Mouse (Mus musculus) left cerebral cortex, postnatal 4 days (tissue): Measurements from ENCODE around the gene Gnai3. TPM values are rescaled to one million over a fixed set of nuclear protein-coding genes. Genes with fewer than 3 reads are reported as not detected.

Source experiments
- DNase-seq: peaks from one replicate; pipeline ENCODE4 v3.0.0-alpha.2; 2022
- intact Hi-C: fragments of 180-260 bp; cut with DNase I; formaldehyde crosslinking; loops from one replicate; pipeline ENCODE4 v1.15.1; 2025
- total RNA-seq, 2 experiments: library from RNA; stranded (reverse); gene quantifications; 2 replicates each; pipeline ENCODE4 v1.2.3; 2021

Gnai3 gene
- total RNA-seq, 2 experiments from 2014 or later, result 88.6 to 90.4 TPM

DNA sequence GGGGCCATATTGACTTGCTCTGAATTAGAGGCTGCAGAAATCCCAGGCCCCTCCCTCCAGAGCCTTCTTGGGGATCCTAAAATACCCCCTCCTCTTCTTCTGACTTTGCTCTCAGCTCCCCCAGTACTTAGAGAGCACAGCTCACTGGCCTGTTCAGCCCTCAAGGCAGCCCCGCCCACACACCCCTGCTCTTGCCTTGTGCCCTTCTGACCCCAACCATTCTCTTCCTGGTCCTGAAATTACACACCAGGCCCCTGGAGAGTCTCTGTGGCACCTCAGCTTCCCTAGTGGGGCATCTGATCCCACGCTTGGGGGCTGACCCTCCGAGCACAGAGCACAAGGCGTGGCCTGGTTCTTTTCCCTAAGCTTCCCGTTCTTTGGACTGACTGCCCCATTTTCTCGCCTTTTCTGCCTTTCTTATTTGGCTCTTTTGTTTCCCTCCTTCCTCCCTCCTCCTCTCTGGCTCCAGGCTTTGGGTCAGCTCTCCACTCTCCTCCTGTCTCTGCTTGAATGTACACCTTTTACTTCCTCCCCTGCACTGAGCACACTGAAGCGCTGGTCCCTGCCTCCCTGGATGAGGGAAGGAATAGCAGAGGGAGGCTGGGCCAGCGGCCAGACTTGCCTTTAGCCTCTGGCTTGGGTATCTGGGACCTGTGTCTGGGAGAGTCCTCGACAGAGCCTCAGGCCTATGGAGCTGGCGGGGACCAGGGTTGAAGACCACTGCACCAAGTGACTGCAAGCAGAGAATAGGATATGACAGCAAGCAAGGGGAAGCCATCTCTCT is 19.8 kb upstream of the Gnai3 start:
- DNase-seq, result peak; percentile 43
- intact Hi-C loops, result loop anchor here (5.0 to 10.0 kb wide), 4 partner anchors 37 to 399 kb away; partner anchors contain the start of genes Cyb561d1, Psrc1, Sort1 and Tmem167b

DNA sequence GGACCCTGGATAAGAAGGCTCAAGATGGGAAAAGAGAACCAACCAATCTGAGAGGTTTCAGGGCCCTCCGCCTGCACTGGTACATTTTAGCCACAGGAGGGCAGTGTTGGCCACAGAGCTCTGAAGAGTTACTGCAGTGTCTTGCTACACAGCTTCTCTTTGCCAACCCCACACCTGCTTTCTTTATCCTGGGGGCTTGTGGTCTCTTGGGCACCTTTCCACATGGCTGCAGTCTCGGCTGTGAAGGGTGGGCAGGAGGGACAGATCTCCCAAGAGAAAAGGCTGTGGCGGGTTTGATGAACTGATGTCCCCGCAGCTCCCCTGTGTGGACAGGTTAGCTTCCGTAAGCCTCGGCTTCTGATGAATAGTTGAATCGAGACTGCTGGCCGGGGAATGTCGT is 18.9 kb upstream of the Gnai3 start:
- intact Hi-C loops, result loop anchor here (5.0 to 10.0 kb wide), 4 partner anchors 37 to 400 kb away; partner anchors contain the start of genes Cyb561d1, Psrc1, Sort1 and Tmem167b
- peak; percentile 86 for DNase-seq

DNA sequence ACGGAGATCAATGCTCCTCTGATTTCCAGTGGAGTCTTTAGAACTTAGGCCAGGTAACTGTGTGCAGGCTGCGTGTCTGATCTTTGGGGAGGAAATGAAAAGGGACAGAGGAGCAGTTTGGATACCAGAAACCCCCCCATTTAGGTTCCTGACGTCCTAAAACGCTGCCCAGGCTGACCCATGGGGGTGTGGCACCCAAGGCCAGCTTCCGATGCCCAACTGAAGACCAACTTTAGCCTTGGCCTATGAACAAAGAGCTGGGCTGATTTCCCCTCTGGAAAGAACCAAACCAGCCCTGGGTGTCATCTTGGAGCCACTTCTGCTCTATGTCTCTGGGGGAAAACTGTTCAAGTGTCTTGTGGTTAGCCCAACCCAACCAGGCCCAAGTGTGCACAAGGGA is 18.1 kb upstream of the Gnai3 start:
- no peak for DNase-seq
- intact Hi-C loops, result loop anchor here (10.0 kb wide), 3 partner anchors 121 to 401 kb away; partner anchors contain the start of genes Psrc1, Sort1 and Tmem167b

DNA sequence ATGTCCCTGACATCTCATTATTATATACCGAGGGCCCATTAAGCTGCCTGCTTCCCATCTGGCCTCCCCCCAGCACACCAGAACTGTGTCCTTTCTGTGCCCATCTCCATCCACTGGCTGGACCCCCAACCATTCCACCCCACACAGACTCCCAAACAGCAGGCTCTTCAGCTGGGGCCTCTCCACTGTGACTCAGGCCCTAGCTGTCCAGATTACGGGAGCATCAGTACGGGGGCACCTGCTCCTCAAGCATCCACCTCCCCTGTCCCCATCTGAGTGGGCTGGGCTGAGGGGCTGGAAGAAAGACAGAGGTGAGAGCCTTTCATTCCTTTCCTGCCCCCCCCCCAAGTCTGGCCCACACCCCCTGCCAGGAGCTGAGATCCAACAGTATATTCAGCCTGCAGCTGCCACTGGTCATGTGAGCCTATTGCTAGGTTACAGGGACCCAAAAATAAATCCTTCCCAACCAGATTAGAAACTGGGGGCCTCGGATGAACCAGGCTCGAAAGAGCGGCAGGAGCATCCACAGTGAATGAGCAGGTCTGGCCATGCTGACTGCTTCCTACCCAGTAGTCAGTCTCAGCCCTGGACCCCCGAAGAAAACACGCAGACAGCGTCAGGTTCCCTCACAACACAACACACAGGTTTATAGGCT is 12.6 kb upstream of the Gnai3 start:
- intact Hi-C loops, result no loop called here
- no peak for DNase-seq

DNA sequence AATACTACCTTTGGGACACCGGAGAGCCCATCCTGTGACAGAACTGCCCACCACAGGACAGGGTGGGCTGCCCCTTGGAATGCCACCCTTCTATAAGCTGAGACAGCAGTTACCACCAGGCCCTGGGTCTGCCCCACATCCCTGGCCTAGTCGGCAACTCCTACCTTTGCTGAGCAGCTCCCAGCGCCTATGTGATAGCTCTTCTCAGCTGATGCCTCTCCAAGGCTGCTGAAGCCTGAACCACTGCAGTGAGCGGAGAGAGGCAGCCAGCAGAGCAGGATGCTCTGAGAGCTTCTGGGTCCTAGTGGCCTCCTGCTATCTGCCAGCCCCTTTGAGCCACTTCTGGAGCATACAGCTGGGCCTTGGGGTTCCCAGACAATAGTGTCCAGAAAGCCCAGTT is 8.7 kb upstream of the Gnai3 start, which contains the start of gene Gpr61:
TSS of gene Gpr61 (minus strand) at position 227 of the 400 bp plus-strand sequence.
- intact Hi-C loops, result no loop called here

DNA sequence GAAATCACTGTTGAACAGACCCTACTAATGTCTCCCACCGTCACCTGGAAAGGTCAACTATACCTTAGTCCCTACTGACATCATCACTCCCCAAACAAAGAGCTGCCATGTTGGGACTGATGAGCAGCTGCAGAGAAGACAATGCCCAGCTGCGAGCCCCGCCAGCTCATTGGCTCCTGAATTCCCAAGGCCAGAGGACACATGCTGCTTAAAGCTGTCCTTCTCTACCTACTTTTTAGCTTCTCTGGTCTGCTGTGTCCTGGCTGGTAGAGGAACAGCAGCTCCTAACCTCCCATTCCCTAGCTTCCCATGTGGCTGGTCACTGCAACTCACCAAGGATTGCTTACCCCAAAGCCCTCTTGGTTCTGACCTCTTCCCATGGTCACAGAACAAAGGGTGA is 6.3 kb upstream of the Gnai3 start:
- intact Hi-C loops, result no loop called here
- DNase-seq, result no peak

More for the DNA sequence above, 8.7 kb upstream of the Gnai3 start, which contains the start of gene Gpr61:
- no peak for DNase-seq

DNA sequence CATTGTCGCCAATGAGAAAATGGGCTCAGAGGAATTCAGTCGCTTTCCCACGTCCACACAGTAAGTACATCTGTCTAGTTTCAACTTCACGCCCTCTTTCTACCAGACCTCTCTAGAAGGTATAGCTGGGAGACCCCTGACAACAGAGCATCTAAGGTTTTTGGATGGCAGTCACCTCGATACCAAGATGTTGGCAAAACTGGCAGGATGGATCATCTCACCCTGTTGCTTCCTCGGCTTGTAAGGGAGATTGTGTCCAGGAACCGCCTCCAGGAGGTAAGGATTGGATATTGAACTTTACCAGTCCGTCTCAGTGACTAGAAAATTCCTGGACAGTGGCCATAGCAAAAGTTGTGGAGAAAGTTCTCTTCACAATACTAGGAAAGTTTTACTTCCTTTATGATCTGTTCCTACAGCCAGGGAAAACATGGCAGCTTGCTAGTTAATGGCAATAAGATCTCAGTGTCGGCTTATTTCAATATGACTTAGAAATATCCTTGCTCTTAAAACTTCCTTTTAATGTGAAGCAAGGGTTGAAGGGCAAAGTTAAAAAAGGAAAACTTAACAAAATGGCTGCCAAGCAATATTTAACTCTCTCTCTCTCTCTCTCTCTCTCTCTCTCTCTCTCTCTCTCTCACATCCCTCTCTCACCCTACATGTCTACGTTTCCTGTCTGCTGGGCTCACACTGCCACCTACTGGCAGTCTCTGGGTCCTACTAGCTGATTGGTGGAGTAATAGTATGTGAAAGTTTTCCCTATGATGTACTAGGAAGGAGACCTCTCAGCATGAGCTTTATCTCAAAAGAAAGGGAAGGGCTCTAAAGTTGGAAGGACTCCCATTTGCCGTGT is 1.7 kb upstream of the Gnai3 start:
- intact Hi-C loops, result loop anchor here (5.0 kb wide), 2 partner anchors 75 to 280 kb away; no protein-coding TSS in a partner anchor
- DNase-seq, result peak; percentile 89

DNA sequence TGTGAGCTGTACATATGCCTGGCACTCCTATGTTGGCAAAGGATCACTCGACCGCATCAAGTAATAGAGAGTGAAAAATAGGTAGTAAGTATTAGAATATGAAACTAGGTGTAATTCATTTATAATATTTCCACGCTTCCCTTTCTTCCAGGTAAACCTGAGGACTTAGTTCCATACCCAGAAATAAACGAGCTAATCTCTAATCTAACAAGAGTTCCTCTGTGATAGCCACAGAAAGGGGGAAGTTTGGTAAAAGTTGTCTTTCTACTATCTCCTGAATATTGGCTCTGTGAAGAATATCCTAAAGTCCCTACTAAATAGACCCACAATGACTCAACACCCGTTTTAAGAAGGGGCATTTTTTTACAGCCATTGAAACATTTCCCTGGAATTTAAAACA is 725 bp upstream of the Gnai3 start:
- DNase-seq, result no peak
- intact Hi-C loops, result loop anchor here (5.0 kb wide), 2 partner anchors 74 to 279 kb away; no protein-coding TSS in a partner anchor

DNA sequence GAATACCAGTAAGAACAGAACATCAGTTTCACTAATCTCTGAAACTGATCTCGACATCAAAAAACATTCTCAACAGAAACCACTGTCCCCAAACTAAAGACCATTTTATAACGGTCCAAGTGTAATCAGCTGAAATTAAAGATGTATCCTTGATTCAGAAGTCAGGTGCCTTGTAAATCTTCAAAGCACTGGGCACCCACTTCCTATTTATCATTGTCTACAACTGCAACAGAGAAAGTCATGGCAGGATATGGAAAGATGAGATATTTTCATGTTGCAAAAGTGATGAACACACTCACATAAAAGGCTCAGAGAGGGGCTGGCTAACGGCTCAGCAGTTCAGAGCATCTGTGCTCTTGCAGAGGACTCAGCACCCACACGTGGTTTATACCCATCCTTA is 5.2 kb downstream of the Gnai3 start:
- DNase-seq, result no peak
- intact Hi-C loops, result no loop called here

DNA sequence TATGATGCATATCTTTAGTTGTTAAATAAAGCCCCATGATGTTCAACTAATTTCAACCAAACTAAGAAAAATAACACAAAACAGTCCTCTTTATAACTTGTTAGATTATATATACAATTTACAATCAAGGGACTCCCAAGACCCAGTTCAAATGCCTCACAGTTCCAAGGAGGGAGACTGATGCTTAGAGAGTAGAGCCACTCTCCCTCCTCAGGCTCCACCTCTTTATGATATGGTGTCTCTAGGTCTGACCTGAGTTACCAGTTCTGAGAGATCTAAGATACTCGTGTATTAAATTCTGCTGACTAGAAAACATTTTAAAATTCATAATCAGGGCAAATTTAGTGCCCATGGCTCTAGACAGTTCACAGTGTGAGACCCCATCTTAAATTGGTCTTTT is 6.8 kb downstream of the Gnai3 start:
- DNase-seq, result no peak
- intact Hi-C loops, result no loop called here

DNA sequence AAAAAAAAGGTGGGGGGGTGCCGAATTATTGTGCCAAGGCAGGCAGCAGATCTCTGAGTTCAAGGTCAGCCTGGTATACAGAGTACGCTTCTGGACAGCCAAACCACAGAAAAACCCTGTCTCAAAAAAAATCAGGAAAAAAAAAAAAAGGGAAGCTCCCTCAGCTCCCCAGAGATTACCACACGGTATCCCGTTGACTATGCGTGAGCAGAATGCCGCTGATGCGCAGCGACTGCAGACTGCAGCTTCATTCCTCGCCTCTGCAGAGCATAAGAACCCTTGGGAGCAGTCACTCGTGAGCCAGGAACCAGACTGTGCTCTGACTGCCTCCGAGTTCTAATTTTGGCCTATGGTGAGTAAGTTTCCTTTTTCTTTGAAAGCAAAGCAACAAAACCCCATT is 11.2 kb downstream of the Gnai3 start:
- no peak for DNase-seq
- intact Hi-C loops, result no loop called here

DNA sequence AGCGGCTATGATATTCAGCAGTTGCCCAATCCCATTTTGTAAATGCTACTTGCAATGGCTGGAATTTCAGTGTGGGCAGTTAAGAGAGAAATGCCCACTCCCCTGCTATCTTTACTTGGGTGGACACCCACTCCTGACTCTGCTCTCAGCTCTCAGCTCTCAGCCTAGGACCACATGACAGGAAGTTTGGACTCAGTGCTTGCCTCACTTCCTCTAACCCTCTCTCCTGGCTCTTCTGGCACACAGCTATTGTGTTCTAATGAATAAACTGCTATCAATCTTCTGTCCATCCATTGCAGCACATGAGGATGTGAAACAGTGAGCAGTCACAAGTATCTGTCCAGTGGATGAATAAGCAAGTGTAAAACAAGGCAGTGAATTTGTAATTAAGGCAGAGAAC is 13.5 kb downstream of the Gnai3 start:
- no peak for DNase-seq
- intact Hi-C loops, result no loop called here

DNA sequence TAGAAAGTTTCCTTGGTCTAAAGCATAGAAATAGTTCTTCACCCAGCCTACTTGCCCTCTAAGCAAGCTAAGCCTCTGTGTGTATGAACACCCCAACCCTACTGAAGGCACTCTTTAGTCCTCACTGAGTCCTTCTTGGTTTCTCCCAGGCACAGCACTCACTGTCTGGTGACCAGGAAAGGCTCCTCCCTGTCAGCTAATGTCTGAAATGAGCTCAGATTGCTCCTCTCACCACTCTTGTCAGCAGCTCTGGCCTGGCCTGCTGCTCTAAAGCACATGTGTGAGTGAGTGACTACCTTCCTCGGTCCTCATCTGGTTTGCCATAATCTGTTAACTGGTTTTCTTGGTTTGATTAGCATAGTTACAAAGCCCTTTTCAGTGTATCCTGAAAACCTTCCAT is 14.1 kb downstream of the Gnai3 start:
- intact Hi-C loops, result no loop called here
- DNase-seq, result no peak

DNA sequence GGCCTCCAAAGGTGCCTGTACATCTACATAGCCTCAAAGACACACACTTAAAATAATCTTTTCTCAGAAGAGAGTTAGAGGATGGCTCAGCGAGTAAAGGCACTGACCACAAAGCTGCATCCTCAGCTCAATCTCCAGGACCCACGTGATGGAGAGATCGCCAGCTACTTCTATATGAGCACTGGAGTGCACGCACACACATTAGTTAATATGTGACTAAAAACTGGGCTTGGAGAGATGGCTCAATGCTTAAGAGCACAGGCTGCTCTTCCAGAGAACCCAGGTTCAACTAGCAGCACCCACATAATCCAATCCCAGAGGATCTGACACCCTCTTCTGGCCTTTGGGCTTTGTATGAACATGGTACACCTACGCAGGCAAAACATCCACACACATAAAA is 14.7 kb downstream of the Gnai3 start:
- intact Hi-C loops, result no loop called here
- DNase-seq, result no peak

DNA sequence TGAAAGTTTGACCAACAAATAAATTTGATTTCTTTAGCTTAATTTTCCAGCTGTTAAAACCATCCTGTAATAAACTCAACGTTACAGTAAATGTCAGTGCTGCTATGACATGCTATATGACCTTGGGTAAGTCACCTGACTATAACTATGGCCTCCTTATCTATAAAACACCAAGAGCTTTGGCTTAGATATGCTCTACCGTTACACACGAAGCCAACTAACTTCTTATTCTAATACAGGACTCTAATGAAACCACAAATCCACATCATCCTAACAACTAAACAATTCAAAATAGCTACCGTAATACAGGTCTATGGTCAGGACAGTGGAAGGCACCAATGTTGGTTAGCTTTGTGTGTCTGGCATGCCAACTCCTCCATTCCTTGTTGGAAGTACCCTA is 16.1 kb downstream of the Gnai3 start:
- DNase-seq, result no peak
- intact Hi-C loops, result no loop called here

DNA sequence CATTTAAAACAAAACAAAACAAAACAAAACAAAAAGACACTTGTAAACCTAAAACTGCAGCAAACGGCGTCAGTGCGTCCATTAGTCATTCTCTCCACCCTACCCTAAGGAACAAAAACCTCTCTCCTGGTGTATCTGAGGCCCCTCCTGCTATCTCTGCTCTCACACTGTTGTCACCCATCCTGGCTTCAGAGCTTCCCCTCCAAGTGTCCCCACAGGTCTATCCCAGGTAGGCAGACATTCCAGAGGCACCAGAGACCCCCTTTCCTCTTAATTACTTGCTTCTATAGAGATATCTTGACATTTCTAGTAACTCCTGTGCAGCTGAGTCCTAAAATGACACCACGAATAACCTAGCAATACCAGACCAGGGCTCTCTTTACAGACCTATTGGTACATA is 16.6 kb downstream of the Gnai3 start:
- DNase-seq, result no peak
- intact Hi-C loops, result no loop called here

DNA sequence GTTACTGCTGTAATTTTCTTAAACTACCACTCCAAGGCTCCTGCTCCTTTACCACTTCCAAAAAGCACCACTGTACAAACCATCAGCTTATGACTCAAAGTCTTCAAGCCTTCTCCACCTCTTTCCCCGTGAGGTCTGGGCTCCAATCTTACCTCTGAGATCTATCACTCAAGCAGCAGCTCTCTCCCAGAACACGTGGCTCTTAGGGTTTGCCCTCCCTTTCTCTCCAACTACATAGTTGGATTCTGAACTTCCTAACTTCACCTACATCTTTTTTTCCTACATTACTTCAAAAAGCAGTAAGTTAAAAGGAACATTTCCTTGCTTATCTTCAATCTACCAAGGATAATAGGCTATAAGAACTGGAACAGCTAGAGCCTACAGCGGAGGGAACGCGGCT is 17.4 kb downstream of the Gnai3 start:
- intact Hi-C loops, result no loop called here
- DNase-seq, result no peak

DNA sequence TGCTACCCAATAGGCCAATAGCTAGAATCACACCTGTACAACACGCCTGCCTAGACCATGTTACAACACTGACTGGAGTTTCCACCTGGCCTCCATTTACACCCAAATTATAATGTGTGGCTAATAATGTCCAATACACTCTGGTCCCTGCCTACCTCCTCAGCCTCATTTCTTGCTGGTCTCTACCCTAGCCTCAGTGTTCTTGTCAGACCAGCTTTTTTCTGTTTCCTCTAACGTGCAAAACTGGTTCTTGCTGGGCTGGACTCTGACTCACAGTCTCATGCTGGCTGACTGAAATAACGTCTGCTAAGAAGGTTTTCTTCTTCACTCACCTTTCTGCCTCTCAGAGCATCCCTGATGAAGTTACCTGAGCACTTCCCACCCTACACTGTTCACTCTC is 19.6 kb downstream of the Gnai3 start:
- intact Hi-C loops, result no loop called here
- no peak for DNase-seq

DNA sequence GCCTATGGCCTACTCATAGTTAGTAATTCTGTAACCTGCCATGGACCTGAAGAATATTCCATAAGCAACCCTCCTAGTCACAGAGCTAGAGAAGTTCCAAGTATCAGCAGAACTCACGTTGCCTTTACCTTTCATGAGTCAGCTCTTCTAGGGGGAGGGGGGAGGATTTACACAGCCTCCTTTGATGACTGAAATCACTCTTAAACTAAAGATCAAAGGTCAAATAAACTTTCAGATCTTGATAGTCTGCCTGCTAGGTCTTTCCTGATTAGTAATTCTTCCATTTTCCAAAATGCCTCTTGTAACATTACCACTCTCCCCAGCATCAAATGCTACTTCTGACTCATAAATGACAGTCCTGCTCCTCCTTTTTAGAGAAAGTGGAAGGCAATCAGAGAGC is 21.8 kb downstream of the Gnai3 start:
- DNase-seq, result no peak
- intact Hi-C loops, result no loop called here

DNA sequence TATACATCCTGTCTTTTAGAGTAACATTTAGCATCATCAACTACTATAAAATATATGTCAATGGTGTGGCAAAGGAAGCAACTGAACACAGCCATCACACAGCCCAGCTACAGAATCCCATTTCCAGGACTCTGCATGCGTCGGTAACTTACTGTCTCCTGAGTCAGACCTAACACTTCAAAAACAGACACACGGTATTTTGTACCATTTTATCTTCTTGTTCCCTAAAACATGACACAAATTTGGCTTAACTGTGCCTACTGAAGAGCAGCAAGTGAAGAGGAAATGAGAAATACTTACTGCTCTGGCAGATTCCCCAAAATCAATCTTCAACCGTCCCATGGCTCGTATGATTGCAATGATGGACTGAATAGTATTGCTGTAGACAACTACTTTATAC is 22.7 kb downstream of the Gnai3 start:
- intact Hi-C loops, result no loop called here
- DNase-seq, result no peak

DNA sequence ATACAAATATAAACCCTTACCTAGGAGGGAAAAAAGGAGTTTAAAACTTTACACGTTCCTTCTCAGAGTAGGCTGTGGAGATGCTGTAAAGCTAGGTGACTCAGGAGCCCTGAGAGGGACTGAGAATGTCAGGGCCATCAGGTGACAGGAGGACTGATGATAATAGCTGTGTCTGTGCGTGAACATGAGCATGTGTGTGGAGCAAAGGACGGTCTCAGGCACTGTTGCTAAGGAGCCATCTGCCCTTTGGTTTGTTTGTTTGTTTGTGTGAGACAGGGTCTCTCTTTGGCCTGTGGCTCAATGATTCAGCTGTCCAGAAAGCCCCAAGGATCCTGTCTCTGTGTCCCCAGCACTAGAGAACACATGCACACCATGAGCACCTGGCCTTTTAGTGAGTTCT is 24.8 kb downstream of the Gnai3 start:
- no peak for DNase-seq
- intact Hi-C loops, result no loop called here
